Mouse (Mus musculus): ENCODE results near the gene Serpina3n.
A peak's percentile ranks its signal among the peaks of the same experiment; 100 is the strongest.
"Not testable (repeated sequence)": the region's sequence is repeated elsewhere in the genome, so short reads cannot be mapped to it uniquely, and the experiment has no call there.

Gene Serpina3n

GRCm38 (mm10) chr12:104433951-104434735 is 27.6 kb downstream of the Serpina3n start:
- DNase-seq (ENCODE audit: low spot score in 2 of 2), result no peak

GRCm38 (mm10) chr12:104440087-104440760 is 33.7 kb downstream of the Serpina3n start:
- DNase-seq (ENCODE audit: low spot score in 2 of 2), result peak; percentile 12 to 57

DNA sequence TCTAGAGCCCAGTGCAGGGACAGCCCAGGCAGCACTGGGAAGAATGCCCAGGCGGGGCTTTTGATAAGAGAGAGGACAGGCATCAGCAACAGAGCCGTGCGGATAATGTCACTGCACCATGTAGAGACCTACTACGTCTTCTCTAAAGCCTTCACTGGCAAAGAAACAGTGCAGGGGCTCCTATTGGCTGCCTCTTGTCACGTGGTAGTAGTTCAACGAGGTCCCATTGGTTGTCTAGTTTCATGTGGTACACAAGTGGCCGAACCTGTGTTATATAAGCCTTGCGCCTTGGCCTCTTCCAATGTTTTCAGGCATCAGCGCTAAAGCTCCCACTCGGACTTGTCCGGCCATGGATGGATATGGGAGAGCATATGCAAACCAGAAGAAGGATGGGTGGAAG is 37.2 kb downstream of the Serpina3n start:
- no peak for DNase-seq (ENCODE audit: low spot score in 2 of 2)

DNA sequence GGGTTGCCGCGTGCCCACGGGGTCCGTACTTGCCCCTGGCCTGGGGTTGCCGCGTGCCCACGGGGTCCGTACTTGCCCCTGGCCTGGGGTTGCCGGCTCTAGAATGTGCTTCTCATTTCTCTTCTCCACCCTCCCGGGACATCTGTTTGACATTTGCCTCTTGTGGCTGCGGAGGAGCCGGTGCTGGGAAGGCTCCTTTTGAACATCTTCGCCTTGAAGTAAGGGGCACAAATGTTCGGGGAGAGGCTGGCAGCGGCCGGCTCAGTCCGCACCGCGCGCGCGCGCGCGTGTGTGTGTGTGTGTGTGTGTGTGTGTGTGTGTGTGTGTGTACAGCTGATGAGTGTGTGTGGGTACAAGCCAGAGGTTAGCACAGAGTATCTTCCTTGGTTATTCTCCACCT is 40.5 kb downstream of the Serpina3n start:
- not testable (repeated sequence) for DNase-seq (ENCODE audit: low spot score in 2 of 2)

DNA sequence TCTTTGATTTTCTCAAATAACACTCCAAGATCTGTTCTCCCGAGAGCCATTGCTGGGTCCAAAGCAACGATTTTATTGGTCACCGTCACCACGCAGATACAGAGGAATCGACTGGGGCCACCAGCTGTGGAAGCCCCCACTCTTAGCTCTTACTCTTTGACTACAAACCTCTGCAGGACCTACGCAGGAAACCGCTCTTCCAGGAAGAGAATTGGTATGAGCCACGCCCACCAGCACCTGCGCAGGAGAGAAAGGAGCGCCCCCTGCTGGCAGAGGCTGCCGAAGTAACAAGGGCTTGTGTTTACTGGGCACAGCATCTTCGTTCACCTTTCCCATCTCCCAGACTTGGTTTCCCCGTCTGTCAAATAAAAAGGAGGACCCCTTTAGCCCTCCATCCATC is 41.6 kb downstream of the Serpina3n start:
- peak; percentile 27 to 78 for DNase-seq (ENCODE audit: low spot score in 2 of 2)

DNA sequence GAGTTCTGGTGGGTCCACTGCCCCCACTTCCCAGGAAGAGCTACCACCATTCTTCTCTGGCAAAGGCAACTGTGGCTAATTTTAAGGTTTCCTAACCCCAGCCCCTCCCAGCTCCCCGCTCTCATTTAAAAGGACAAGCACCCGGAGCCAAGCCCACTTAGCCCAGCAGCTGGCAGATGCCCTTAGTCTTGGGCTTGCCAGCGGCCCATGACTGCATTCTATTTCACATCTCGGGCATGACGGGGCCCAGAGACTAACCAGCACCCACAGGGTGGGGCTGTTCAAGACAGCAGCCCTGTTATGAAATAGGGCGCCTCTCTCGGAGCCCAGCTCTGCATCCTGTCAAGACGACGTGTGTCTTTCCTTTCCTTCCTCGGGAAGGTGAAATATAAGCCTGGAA is 43.7 kb downstream of the Serpina3n start:
- DNase-seq (ENCODE audit: low spot score in 2 of 2), result no peak

DNA sequence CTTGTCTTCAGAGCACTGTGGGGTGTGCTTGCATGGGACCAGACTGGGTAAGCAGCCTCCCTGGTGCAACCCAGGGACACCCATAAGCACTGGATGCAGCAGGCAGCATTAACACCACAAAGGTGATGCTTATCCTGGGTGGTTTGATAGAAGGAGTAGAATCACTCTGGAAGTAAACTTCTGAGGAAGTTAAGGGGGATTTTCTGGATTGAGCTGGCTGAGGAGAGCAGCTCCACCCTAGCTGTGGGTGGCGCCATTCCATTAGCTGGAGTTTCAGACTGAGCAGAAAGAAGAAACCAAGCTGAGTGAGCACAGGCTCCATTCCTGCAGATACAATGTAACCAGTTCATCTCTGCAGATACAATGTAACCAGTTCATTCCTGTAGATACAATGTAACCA is 46.5 kb downstream of the Serpina3n start:
- no peak for DNase-seq (ENCODE audit: low spot score in 2 of 2)

DNA sequence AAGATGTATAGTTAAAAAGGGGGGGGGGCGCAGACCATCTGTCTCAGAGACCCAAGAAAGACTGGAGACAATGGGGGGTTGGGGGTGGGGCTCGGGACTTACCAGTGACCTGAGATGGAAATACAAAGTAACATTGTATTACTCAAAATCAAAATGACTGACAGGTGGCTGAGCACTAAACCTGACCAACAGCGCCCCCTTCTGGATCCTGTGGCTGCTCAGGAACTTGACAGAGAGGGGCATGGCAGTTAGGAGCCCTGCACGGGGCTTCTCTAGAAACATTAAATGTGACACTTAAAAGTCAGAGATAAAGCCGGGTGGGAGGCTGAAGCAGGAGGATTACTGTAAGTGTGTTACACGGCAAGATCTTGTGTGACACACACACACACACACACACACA is 52.8 kb downstream of the Serpina3n start:
- DNase-seq (ENCODE audit: low spot score in 2 of 2), result no peak

DNA sequence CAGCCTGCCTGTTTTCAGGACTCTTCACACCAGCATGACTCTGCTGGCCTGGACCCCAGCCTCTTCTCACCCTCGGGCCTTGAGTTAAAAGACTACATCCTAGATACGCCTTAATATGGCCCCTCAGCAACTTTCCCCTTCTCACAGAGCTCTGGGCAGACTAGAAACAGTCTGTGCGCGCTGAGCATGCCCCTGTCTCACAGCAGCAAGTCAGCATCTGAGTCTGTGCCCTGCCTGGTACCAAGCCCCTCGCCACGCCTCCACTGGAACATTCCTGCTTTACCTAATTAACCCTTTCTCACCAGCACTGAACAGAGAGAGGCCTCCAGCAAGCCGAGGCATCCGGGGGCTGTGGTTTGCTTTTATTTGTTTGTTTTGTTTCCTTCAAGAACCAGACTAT is 54.8 kb downstream of the Serpina3n start:
- no peak for DNase-seq (ENCODE audit: low spot score in 2 of 2)
